Mouse (Mus musculus): ENCODE data around the gene Lyrm4. TPM values are rescaled to one million over a fixed set of nuclear protein-coding genes. Genes with fewer than 3 reads are reported as not detected.
A peak's percentile ranks its signal among the peaks of the same experiment; 100 is the strongest.

Gene Lyrm4
- polyA plus RNA-seq, 1 experiment from 2014 or later: 41.7 TPM

- no peak overlapping the region for H3K4me3 ChIP-seq (ENCODE audit: low read depth, low read length)
- no peak for ATAC-seq (replicated peaks; ENCODE audit: low FRiP score)
These were observed 4.1 kb downstream of the Lyrm4 start for GRCm38 (mm10) chr13:36113181-36113580.

GRCm38 (mm10) chr13:36111331-36111730, 6.0 kb downstream of the Lyrm4 start:
- no peaks in the 10 kb centered on the region for H3K27me3 ChIP-seq (replicated peaks; ENCODE audit: control insufficient read depth, insufficient read depth, low read length)
- DNase-seq (ENCODE audit: low spot score) (no peak), ATAC-seq (replicated peaks; ENCODE audit: low FRiP score) (no peak)
- H3K27ac ChIP-seq (ENCODE audit: low read depth, low read length): no peak overlapping the region
- H3K9ac ChIP-seq (ENCODE audit: low read depth, low read length): no peak overlapping the region
- no peaks in the 10 kb centered on the region for H3K9me3 ChIP-seq (ENCODE audit: control insufficient read depth, low read length)
- H3K4me2 ChIP-seq: no peak overlapping the region
- peaks cover 5% of the 10 kb centered on the region for H3K4me1 ChIP-seq (replicated peaks; ENCODE audit: control insufficient read depth, insufficient read depth, low read length)
- no peak overlapping the region for H3K4me3 ChIP-seq (ENCODE audit: low read depth, low read length)
- WGBS: 87% methylated on average over 2 of the region's 2 CpGs
- no peaks in the 10 kb centered on the region for H3K36me3 ChIP-seq (ENCODE audit: control insufficient read depth, insufficient read depth, low read length)

More at GRCm38 (mm10) chr13:36113181-36113580, 4.1 kb downstream of the Lyrm4 start:
- H3K36me3 ChIP-seq (ENCODE audit: control insufficient read depth, insufficient read depth, low read length): no peaks in the 10 kb centered on the region
- 80% methylated on average over 5 of the region's 5 CpGs for WGBS
- no peak overlapping the region for H3K9ac ChIP-seq (ENCODE audit: low read depth, low read length)
- H3K27ac ChIP-seq (ENCODE audit: low read depth, low read length): no peak overlapping the region
- H3K27me3 ChIP-seq (replicated peaks; ENCODE audit: control insufficient read depth, insufficient read depth, low read length): no peaks in the 10 kb centered on the region
- no peaks in the 10 kb centered on the region for H3K9me3 ChIP-seq (ENCODE audit: control insufficient read depth, low read length)
- no peak for DNase-seq (ENCODE audit: low spot score)
- H3K4me2 ChIP-seq: no peak overlapping the region
- peaks cover 5% of the 10 kb centered on the region for H3K4me1 ChIP-seq (replicated peaks; ENCODE audit: control insufficient read depth, insufficient read depth, low read length)

- 91% methylated on average over 4 of the region's 4 CpGs for WGBS
- no peaks in the 10 kb centered on the region for H3K27me3 ChIP-seq (replicated peaks; ENCODE audit: control insufficient read depth, insufficient read depth, low read length)
- no peaks in the 10 kb centered on the region for H3K36me3 ChIP-seq (ENCODE audit: control insufficient read depth, insufficient read depth, low read length)
- no peak overlapping the region for H3K9ac ChIP-seq (ENCODE audit: low read depth, low read length)
- no peak overlapping the region for H3K4me3 ChIP-seq (ENCODE audit: low read depth, low read length)
- H3K4me2 ChIP-seq: no peak overlapping the region
- H3K27ac ChIP-seq (ENCODE audit: low read depth, low read length): no peak overlapping the region
- H3K4me1 ChIP-seq (replicated peaks; ENCODE audit: control insufficient read depth, insufficient read depth, low read length): no peaks in the 10 kb centered on the region
- ATAC-seq (replicated peaks; ENCODE audit: low FRiP score) (no peak), DNase-seq (ENCODE audit: low spot score) (no peak)
- H3K9me3 ChIP-seq (ENCODE audit: control insufficient read depth, low read length): no peaks in the 10 kb centered on the region
These were observed 8.8 kb downstream of the Lyrm4 start for GRCm38 (mm10) chr13:36108528-36108927.

GRCm38 (mm10) chr13:36105591-36105990, 11.7 kb downstream of the Lyrm4 start:
- Histone ChIP-seq H3K27me3 (replicated peaks; ENCODE audit: control insufficient read depth, insufficient read depth, low read length) (no peaks in the 10 kb centered on the region), H3K9me3 (ENCODE audit: control insufficient read depth, low read length) (no peaks in the 10 kb centered on the region), H3K9ac (ENCODE audit: low read depth, low read length) (no peak overlapping the region), H3K4me1 (replicated peaks; ENCODE audit: control insufficient read depth, insufficient read depth, low read length) (no peaks in the 10 kb centered on the region), H3K4me2 (no peak overlapping the region), H3K36me3 (ENCODE audit: control insufficient read depth, insufficient read depth, low read length) (no peaks in the 10 kb centered on the region), H3K27ac (ENCODE audit: low read depth, low read length) (no peak overlapping the region), H3K4me3 (ENCODE audit: low read depth, low read length) (no peak overlapping the region)
- WGBS: 89% methylated on average over 6 of the region's 6 CpGs
- ATAC-seq (replicated peaks; ENCODE audit: low FRiP score) (no peak), DNase-seq (ENCODE audit: low spot score) (no peak)

GRCm38 (mm10) chr13:36096684-36097383, 20.5 kb downstream of the Lyrm4 start:
- ATAC-seq (replicated peaks; ENCODE audit: low FRiP score): peak; percentile 86
- H3K9ac ChIP-seq (ENCODE audit: low read depth, low read length): no peak overlapping the region
- WGBS: 35% methylated on average over 5 of the region's 5 CpGs

GRCm38 (mm10) chr13:36088168-36088567, 29.2 kb downstream of the Lyrm4 start:
- H3K9ac ChIP-seq (ENCODE audit: low read depth, low read length): no peak overlapping the region
- ATAC-seq (replicated peaks; ENCODE audit: low FRiP score) (no peak), DNase-seq (ENCODE audit: low spot score) (no peak)
- no peak overlapping the region for H3K4me3 ChIP-seq (ENCODE audit: low read depth, low read length)
- 64% methylated on average over 4 of the region's 4 CpGs for WGBS
- H3K36me3 ChIP-seq (ENCODE audit: control insufficient read depth, insufficient read depth, low read length): no peaks in the 10 kb centered on the region; the same call in 1 of the 2 replicates
- no peaks in the 10 kb centered on the region for H3K27me3 ChIP-seq (replicated peaks; ENCODE audit: control insufficient read depth, insufficient read depth, low read length)
- H3K27ac ChIP-seq (ENCODE audit: low read depth, low read length): no peak overlapping the region
- peaks cover 9% of the 10 kb centered on the region; the same call in 1 of the 2 replicates for H3K4me1 ChIP-seq (replicated peaks; ENCODE audit: control insufficient read depth, insufficient read depth, low read length)
- no peak overlapping the region for H3K4me2 ChIP-seq
- H3K9me3 ChIP-seq (ENCODE audit: control insufficient read depth, low read length): no peaks in the 10 kb centered on the region

More at GRCm38 (mm10) chr13:36096684-36097383, 20.5 kb downstream of the Lyrm4 start:
- H3K4me3 ChIP-seq (ENCODE audit: low read depth, low read length): no peak overlapping the region
- no peaks in the 10 kb centered on the region for H3K27me3 ChIP-seq (replicated peaks; ENCODE audit: control insufficient read depth, insufficient read depth, low read length)
- no peaks in the 10 kb centered on the region; the same call in 1 of the 2 replicates for H3K36me3 ChIP-seq (ENCODE audit: control insufficient read depth, insufficient read depth, low read length)
- no peak for DNase-seq (ENCODE audit: low spot score)
- H3K9me3 ChIP-seq (ENCODE audit: control insufficient read depth, low read length): no peaks in the 10 kb centered on the region
- peaks cover 10% of the 10 kb centered on the region; the same call in 1 of the 2 replicates for H3K4me1 ChIP-seq (replicated peaks; ENCODE audit: control insufficient read depth, insufficient read depth, low read length)
- H3K27ac ChIP-seq (ENCODE audit: low read depth, low read length): peak overlapping the region; percentile 77
- peak overlapping the region; percentile 26; the same call in 1 of the 2 replicates for H3K4me2 ChIP-seq

- H3K27ac ChIP-seq (ENCODE audit: low read depth, low read length): peak overlapping the region; percentile 39; the same call in 1 of the 2 replicates
- H3K4me1 ChIP-seq (replicated peaks; ENCODE audit: control insufficient read depth, insufficient read depth, low read length): peaks cover 9% of the 10 kb centered on the region; the same call in 1 of the 2 replicates
These were observed 29.9 kb downstream of the Lyrm4 start for GRCm38 (mm10) chr13:36087427-36087826.

GRCm38 (mm10) chr13:36086608-36087391, 30.5 kb downstream of the Lyrm4 start:
- Histone ChIP-seq H3K27ac (ENCODE audit: low read depth, low read length) (peak overlapping the region; percentile 67), H3K9ac (ENCODE audit: low read depth, low read length) (no peak overlapping the region), H3K9me3 (ENCODE audit: control insufficient read depth, low read length) (no peaks in the 10 kb centered on the region), H3K36me3 (ENCODE audit: control insufficient read depth, insufficient read depth, low read length) (no peaks in the 10 kb centered on the region), H3K4me3 (ENCODE audit: low read depth, low read length) (no peak overlapping the region), H3K4me2 (peak overlapping the region; percentile 38; the same call in 1 of the 2 replicates), H3K4me1 (replicated peaks; ENCODE audit: control insufficient read depth, insufficient read depth, low read length) (peaks cover 9% of the 10 kb centered on the region; the same call in 1 of the 2 replicates), H3K27me3 (replicated peaks; ENCODE audit: control insufficient read depth, insufficient read depth, low read length) (no peaks in the 10 kb centered on the region)
- peak; percentile 96 for ATAC-seq (replicated peaks; ENCODE audit: low FRiP score)
- DNase-seq (ENCODE audit: low spot score): no peak
- WGBS: 68% methylated on average over 5 of the region's 5 CpGs

More at GRCm38 (mm10) chr13:36087427-36087826, 29.9 kb downstream of the Lyrm4 start:
- peak overlapping the region; percentile 38; the same call in 1 of the 2 replicates for H3K4me2 ChIP-seq
- H3K9me3 ChIP-seq (ENCODE audit: control insufficient read depth, low read length): no peaks in the 10 kb centered on the region
- ATAC-seq (replicated peaks; ENCODE audit: low FRiP score) (no peak; the same call in 1 of the 2 replicates), DNase-seq (ENCODE audit: low spot score) (no peak)
- 80% methylated on average over 2 of the region's 2 CpGs for WGBS
- no peaks in the 10 kb centered on the region for H3K27me3 ChIP-seq (replicated peaks; ENCODE audit: control insufficient read depth, insufficient read depth, low read length)
- no peak overlapping the region for H3K9ac ChIP-seq (ENCODE audit: low read depth, low read length)
- H3K4me3 ChIP-seq (ENCODE audit: low read depth, low read length): no peak overlapping the region
- H3K36me3 ChIP-seq (ENCODE audit: control insufficient read depth, insufficient read depth, low read length): no peaks in the 10 kb centered on the region; the same call in 1 of the 2 replicates

Data from liver, embryonic 11.5 days (tissue).